Mouse (Mus musculus) kidney, postnatal 25 days (tissue): Measurements from ENCODE around the gene Inip.
A peak's percentile ranks its signal among the peaks of the same experiment; 100 is the strongest.
"Not testable (repeated sequence)": the region's sequence is repeated elsewhere in the genome, so short reads cannot be mapped to it uniquely, and the experiment has no call there.

Experiments
- DNase-seq, 2 experiments: peaks; one replicate each; pipeline ENCODE4 v3.0.0; 2021; ENCODE audit warnings: mixed read lengths in 2 of 2

Gene Inip

DNA sequence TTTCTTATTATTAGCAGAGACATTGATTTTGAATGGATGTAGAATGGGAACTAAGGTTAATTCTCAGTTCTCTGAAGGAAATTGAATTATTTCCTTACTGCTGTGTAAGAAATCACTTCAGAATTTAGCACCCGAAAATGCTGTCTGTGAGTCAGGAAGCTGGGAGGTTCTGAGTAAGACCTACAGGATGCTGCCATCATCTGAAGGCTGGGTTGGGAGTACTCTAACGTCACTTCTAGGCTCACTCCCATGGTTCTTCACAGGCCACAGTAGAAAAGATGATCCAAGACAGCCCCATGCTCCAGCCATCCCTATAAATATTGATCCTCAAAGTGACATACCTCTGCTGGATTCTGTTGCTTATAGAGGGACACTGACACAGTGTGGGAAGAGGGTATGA, 6.1 kb upstream of the Inip start:
- no peak for DNase-seq

DNA sequence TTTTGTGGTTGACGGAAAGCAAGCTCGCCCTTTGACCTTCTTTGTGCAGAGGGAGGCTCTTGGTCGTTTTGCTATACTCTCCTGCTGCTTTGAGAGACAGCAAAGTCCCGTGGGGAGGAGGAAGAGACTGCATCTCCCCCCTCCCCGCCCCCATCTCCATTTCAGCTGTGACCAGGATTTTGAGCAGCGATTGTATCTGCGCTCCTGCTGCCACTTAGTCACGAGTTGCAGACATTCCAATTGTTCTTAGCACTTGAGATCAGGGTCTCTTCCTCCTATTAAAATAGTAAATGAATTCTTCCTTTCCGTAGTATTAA, 5.4 kb upstream of the Inip start:
- DNase-seq, result no peak

DNA sequence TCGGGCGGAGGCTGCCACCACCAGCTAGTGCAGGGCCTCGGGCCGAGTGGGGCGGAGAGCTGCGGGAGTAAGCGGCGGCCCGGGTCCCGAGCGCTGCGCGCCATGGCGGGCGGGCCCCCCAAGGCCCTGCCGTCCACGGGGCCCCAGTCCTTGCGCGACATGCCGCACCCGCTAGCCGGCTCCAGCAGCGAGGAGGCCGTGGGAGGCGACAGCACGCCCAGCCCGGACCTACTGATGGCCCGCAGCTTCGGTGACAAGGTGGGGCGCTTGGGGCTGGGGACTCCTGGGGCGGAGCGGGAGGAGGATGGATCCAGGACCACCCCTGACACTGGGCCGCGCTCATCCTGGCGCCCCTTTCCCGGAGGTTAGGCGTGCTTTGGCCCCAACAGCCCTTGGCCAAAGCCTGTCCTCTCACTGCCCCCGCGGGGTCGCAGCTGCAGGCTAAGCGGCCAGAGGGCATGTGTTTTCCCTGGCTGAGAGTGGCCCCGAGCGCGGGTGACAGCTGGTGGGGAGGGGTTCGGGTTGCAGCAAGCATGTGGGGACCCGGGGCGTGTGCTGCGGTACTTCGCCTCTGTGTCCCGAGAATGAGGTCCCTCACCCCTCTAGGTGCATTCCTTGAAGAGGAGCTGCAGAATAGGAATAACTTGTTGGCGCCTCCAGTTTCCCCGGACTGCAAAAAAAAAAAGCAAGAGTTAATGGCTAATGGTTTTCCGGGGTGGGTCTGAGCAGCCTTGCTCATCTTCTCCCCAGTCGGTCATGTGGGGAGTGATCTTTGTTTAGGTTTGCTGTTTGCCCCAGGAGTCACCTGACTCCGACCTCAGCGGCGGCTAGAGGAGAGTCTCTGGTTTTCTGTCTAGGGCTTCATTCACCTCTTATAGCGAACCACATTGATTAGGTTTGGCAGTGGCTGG, 4.8 kb upstream of the Inip start:
- DNase-seq, result peak; percentile 66 to 86

DNA sequence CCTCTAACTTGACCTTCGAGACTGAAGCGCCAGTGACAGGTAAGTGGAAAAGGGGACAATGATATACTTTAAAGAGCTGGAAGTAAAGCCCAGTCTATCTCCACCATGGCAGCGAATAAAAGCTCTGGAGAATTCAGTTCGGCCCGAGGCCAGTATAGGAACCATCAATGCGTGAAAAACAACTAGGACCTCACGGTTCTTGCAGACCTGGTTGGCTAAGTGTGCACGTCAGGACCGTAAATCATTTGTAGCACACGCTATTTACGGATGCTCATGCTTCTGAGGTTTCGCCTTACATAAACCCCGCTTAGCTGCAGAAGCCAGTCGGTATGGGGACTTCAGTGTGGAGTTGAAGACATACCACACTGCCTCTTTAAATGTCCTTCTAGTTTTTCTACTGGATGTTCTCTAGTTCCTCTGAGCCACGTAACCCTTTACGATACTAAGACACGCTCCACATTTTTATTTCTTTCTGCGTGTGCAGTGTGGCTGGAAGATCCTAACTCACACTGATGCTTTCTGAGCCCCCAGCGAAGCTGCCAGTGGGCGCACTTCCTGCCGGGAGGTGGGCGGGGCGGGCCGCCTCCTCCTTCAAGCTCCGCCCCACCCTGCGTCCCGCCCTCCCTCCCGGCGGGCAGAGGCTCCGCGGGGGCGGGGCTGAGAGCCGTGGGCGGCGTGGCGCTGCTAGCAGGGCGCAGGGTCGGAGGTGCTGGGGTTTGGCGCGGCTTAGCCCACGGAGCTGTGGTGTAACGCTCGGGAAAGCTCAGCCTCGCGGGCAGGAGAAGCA, 4.0 kb upstream of the Inip start, which contains the start of gene Snx30:
TSS of gene Snx30 (plus strand) at position 660 of the 787 bp plus-strand sequence.
- peak; percentile 92 to 94 for DNase-seq

DNA sequence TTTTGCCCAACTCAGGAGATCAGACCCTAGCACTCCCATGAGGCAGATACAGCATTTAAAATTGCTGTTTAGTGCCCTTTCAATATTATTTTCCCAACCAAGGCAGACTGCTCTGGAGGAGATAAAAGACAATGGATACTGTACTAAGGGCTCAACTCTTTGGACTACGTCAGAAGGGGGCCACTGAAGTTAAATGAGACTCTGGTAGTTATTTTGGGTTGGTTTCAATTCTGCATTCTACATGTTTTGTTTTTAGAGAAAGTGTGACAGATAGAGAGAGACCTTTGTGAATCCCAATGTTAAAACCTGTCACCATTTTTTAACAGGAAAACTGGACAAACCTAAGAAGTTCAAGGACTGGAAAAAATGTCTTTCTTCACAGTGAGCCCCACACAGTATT, 3.4 kb upstream of the Inip start:
- DNase-seq, result no peak

DNA sequence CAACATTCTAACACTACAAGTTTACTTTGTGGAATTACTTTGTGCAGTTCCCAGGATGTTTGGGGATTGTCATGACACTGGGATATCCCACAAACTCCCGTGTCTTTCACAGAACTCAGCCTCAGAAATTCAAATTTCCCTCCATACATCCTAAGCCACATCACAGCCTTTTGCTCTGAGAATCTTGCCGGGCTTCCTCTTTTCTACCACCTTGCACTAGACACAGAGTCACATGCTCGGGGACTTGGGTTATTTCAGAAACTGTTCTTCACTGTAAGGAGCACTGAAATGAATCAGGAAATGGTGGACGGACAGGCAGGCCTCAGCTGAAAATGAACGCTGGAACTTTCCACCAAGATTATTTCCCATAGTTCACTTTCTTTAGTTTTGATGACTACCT, 2.0 kb upstream of the Inip start:
- DNase-seq, result peak in 1 of 2 experiments; percentile 3

DNA sequence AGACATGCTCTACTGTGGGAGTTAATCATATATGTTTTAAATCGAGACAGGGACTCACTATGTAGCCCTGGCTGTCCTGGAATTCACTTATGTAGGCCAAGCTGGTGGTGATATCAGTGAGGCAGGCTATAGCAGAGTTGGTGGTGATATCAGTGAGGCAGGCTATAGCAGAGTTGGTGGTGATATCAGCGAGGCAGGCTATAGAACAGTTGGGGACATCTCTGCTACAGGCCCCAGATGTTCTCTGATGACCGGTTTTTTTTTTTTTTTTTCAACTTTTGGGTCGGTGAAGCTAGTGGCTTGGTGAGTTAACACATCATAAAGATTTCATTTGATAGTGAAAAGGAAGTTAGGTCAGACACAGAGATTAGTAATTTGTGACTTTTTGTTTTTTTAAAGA, 1.4 kb upstream of the Inip start:
- DNase-seq, result no peak

DNA sequence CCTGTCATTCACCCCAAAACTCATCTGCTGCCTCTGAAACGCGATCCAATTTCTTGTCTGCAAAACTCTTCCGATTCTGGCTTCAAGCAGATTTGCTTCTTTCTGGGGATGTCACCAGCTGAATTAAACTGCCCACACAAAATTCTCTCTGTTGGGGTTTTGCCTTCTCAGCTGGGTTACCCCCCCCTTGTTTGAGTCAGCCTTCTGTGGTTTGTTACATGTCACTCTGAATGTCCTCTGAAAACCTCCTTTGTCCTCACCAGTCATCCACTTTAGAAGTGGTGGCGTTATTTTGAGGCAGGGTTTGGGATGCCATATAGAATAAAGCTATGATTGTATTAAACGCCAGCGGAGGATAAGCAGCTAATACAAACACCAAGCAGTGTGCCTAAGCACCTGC, 718 bp upstream of the Inip start:
- DNase-seq, result peak in 1 of 2 experiments; percentile 3

DNA sequence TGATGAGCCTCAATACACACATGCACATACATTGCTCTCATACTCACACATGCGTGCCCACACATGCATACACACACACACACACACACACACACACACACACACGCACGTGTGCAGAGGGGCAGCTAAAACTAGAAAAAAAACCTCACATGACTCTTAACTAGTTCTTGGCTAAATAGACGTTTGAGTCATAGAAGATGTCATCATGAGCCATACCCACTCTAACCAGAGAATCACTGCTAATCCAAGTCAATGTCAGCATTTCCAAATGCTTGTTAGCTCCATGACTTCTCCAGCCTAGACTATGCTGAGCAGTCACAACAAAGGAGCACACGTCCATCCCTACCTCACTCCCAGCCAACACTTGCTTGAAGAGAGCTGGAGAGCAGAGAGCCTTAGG, 1.2 kb downstream of the Inip start:
- DNase-seq, result peak in 1 of 2 experiments; percentile 6

DNA sequence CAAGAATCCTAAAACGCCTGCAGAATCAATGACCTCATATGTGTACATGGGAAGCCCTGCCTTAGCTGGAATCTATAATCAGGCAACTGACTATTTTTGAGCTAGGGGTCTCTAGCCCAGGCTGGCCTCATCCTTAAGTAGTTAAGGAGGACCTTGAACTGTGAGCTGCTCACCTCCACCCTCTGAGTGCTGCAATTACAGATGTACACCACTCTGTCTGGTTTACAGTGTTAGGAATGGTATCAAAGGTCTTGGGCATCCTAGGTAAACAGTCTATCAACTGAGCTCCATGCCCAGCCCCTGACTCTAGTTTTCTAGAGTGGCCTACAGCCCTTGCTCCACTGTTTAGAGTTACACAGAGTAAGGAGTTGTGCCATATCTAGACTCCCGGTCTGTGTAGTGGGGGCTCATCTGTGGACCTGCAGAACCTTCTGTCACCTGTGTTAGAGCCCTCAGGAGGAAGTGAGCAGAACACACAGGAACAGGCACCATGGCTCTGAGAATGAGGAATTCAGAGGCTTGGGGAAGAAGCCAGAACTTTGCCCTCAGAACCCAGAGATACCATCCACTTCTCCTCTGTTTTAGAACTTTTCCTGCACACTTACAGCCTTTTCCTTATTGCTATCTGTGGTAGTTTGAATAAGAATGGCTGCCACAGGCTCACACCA, 5.5 kb downstream of the Inip start:
- no peak for DNase-seq

DNA sequence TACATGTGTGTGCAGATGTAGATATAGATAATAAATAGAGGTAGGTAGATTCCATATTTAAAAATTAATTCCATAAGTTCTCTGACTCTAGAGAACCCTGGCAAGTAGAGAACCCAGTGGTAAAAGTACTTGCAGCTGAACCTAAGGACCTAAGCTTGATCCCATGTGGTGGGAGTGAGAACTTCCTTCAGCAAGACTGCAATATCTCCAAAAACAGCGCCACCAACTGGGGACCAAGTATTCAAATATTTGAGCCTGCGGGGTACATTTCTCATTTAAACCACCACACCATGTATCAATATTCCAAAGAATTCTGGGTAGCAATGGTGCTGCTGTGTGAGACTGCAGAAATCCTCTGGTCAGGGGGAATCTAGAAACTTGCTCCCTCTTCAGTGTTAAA, 7.3 kb downstream of the Inip start:
- no peak for DNase-seq

DNA sequence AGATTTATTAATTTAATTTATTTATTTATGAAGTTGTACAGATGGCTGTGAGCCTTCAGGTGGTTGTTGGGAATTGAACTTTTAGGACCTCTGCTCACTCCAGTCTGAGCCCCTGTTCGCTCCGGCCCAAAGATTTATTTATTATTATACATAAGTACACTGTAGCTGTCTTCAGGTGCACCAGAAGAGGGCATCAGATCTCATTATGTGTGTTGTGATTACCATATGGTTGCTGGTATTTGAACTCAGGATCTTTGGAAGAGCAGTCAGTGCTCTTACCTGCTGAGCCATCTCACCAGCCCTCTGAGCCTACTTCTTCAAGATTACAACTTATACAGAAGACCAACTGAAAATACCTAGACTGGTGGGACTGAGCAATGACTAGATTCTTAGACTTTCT, 7.8 kb downstream of the Inip start:
- DNase-seq, result not testable (repeated sequence)

DNA sequence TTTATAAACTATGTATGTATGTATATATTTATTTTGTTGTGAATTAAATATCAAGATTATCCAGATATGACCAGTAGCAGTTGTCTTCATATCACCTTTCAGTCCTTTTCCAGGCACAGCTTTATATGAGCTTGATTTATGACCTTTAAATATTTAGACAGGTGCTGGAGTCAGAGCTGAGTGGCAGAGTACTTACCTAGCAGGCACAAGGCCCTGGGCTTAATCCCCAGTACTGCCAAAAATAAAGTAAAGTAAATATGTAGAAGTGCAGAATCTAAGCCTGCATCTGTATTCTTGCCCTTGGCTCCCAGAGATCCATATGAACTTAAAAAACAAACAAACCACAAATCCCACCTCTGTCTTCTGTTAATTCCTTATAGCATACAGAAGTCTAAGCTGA, 12.4 kb downstream of the Inip start:
- DNase-seq, result no peak

DNA sequence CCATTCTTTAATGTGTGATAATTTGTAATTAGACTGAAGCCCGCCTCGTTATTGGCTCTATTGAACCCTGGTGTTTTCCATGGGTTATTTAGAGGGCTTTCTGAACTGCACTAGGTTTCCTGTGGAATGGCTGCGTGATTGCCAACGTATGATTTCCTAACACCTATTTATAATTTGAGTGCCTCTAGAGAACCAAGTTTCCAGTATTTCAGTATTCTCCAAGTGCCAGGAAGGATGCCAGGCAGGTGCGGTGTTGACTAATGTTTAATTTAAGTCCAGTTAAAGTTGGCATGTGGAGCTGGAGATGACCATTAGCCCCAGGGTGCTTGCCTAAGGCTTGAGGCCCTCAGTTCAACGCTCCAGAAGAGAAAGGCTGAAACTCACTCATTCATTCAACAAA, 14.3 kb downstream of the Inip start:
- peak; percentile 32 to 41 for DNase-seq

DNA sequence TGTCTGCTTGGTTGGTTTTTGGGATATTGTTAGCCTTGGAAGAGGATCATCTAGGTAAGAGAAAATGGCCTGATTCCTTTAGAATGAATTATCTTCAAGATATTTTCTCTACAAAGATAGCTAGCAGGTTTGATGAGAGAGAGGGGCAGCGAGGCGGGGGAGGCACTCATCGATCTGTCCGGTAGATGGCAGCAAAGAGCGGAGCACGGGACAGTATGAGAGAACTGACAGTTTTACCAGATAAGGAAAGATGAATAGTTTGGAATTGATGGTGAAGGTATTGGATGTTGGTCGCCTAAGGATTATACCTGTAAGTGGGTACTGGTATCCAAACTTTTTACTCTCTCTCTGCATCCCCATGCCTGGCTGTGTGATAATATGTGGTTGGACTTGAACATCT, 14.7 kb downstream of the Inip start:
- DNase-seq, result peak; percentile 67 to 85

DNA sequence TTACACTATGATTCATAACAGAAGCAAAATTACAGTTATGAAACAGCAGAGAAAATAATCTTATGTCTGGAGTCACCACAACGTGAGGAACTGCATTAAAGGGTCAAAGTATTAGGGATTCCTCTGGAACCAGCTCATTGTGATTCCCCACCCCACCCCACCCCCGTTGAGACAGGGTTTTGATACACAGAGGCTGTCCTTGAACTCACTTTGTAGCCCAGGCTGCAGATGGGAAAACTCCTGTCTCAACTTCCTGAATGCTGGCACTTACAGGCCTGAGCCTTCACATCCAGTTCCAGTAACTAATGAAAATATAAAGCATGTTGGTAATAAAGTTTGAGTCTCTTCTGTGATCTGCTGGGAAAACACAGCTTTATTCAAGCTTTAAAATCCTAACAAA, 16.0 kb downstream of the Inip start:
- DNase-seq, result no peak

DNA sequence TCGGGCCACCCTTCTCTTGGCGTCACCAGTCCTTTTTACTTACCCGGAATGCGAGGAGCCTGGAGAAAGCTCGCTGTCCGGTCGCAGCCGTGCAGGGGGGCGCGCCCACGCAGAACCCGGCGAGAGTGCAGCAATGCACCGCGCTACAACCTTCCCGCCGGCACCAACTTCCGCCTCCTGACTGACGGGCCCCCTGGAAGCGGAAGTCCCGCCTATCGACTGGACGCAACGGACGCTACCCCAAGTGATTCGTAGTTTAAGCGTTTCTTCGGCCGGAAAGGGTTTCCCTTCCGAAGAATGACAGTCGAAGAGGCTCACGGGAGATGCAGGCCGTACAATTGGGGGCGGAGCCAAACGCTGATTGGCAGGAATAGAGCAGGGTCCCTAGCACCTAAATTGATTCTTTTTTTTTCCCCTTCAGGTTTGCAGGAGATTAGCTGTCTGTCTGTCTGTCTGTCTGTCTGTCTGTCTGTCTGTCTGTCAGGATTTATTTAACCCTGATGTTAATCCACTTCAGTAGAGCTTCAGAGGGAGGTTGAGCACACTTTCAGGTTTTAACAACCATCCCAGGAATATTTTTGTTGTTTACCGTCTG, 17.6 kb downstream of the Inip start:
- DNase-seq, result peak; percentile 97 to 98

DNA sequence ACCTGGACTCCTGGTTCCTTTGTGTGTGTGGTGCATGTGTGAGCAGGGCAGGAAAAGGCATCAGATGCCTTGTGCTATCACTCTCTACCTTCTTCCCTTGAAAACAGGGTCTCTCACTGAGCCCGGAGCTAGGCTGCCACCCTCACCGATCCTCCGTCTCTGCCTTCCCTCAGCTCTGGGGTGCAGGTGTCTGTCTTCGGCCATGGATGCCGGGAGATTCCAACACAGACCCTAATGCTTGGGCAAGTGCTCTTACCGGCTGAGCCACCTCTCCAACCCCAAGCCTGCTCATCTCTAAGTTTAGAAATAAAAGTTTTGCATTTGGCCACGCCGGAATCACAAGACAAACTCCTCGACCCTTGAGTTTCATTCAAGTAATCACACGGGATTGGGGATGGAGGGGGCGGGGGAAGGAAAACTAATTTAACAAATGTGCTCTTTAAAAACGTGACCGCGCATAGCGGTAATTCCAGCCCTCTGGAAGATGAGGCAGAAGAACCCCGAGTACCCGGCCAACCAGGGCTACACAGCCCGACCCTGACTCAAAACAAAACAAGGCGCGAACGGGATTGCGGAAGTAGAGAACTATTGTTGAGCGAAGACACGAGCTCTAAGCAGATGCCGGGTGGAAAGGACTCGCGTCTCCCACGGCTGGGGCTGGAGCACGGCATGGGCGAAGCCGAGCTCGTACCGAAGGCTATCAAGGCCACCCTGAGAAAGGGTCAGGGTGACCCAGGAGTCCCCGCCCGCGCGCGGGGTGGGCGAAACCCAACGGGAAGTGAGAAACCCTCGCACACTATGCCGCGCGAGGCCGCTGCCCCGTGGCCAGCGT, 18.3 kb downstream of the Inip start:
- no peak for DNase-seq

DNA sequence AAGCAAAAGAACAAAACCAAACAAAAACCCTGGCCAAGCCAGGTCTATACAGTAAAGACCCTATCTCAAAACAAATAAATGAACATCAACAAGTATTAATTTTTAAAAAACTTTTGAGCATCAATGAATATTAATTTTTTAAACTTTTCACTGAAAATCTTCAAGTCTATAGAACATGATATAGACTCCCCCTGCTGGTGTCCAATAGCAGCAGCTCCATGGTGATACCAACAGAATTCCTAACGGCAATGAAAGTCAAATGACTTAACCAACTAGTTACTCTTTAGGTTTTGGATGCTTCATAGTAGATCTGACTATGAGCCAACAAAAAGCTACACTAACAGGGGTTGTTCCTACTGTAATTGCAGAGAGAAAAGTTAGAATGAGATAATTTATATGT, 20.8 kb downstream of the Inip start:
- peak in 1 of 2 experiments; percentile 37 for DNase-seq

DNA sequence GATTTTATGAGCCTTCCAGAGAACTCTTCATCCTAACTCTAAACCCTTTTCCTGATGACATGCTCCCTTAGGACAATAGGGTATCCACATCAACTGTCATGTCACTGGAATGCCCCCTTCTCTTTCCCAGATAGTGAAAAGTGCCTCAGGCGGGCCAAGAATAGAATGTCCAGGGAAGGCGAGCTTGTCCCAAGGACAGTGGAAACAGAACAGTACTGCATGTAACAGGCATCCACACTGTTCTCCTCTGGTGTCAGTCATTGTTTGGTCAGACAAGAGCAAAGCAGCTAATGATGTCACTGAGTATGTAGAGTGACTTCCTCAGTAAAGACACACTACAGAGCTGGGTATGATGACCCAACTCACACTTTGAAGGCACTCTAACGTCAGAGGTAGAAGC, 23.6 kb downstream of the Inip start:
- DNase-seq, result no peak

DNA sequence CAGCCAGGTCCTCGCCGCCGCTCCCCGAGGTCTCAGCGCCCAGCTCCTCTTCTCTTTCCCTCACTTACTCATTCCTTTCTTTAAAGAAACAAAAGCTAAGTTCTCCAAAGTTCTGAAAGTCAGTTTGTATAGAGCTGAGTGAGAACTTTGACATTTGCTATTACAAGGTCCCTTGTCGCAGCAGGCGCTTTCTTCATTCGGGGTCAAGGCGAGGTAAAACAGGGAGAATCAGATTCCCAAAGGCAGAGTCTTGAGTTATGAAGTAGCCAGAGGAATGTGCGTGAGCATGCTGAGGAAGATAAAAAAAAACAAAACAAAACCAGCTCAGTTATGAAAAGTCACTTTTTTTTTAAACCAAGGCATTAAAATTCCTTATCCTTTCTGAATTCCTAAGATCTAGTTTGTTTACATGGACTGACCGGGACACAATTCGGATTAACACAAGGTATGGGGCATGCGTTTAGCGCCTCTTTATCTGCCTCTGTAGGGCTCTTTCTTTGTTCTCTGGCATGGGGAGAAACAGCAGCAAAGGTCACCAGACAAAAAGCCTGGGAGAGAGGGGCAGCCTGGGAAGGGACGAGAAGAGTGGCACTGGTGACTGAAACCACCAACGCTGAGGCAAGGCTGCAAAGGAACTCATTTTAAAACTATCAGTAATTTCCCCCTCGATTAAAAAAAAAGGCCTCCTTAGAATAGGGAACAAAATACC, 29.1 kb downstream of the Inip start:
- DNase-seq, result no peak

DNA sequence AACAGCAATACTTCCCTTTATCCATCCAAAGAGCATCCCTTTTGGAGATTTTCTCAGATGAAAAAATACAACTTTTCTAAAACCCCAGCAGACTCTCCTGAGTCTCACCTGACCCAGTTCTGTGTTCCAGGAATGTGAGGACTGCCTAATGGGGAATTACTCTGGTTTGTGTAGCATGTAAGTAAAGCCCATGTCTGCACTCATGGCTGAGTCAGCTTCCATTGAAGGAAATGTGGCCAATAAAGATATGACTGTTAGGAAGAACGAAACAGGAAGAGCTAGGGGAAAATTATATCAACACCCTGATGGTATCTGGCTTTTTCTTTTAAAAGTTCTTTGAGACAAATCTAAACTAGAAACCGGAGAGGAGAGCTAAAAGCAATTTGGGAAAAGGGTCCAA, 33.7 kb downstream of the Inip start:
- no peak for DNase-seq
